Mouse (Mus musculus) neutrophil, adult 5-6 weeks (primary cell): ENCODE data around the gene St3gal6. TPM values are rescaled to one million over a fixed set of nuclear protein-coding genes. Genes with fewer than 3 reads are reported as not detected.

ENCODE experiments used
- ATAC-seq: fragments of 151-379, 151-347 bp; 2 replicates; pipeline ENCODE4 v1.8.0; 2017; ENCODE audit warnings: mild to moderate bottlenecking, moderate TSS enrichment; ENCODE audit not compliant: insufficient number of reproducible peaks, poor library complexity, low FRiP score, severe bottlenecking; ENCODE audit errors: extremely low read depth
- total RNA-seq: library from RNA; stranded (forward); fragments of 200-1000 nt; gene quantifications from 2 replicates; pipeline ENCODE4 v1.2.3, GENCODE M21; 2017

St3gal6 gene
- total RNA-seq, 1 experiment from 2014 or later, result 210 TPM

DNA sequence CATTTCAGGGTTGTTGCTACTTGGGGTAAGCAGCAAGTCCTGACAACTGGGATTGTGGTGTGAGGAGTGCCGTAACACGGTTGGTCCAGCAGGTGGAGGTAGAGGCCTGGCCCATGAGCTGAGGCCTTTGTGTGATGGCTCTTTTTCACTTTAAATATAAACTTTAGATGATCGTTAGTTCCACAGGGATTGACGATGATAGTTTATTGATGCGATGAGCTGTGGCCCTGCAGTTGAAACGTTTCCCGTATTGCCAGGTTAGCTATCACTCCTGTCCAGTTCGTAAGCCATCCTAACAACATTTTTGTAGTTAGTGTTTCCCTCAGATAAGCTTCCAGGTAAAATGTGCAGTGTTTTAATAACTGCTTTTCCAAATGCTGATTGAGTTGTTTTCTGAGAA is 69.4 kb downstream of the St3gal6 start:
- peak; percentile 95 for ATAC-seq

GRCm38 (mm10) chr16:58453820-58454219 is 70.2 kb downstream of the St3gal6 start:
- no peak for ATAC-seq

- ATAC-seq, result no peak
These were observed 70.9 kb downstream of the St3gal6 start for GRCm38 (mm10) chr16:58453138-58453537.

DNA sequence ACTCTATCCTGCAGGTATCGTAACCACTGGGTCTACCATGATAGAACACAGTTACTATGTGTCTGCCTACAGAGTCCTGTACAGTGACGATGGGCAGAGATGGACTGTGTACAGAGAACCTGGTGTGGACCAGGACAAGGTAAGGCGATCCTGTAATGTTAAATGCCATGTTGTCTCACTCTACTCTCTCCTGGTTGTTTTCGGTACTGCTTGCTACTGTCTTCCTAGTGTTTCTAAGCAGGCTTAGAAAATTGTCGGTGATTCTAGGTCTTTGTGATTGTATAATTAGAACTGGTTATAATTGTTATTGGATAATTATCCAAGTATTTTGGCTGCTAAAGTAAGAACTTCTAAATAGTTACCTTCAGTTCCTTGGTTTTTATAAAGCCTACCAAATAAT is 72.4 kb downstream of the St3gal6 start:
- no peak for ATAC-seq

DNA sequence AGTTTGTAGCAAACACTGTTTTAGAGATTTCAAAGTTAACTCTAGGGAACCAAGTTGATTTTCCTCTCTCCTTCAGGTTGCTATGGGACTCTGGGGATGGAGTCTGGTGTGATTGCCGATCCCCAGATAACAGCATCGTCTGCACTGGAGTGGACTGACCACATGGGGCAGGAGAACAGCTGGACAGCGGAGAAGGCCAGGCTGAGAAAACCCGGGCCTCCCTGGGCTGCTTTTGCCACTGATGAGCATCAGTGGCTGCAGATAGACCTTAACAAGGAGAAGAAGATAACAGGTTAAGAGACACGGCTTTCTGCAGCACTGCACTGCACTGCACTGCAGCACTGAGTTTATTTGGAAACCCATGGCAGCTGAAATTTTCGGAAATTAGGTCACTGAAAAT is 73.4 kb downstream of the St3gal6 start:
- ATAC-seq, result no peak

- no peak for ATAC-seq
These were observed 75.0 kb downstream of the St3gal6 start for GRCm38 (mm10) chr16:58449073-58449472.

- ATAC-seq, result no peak
These were observed 77.5 kb downstream of the St3gal6 start for GRCm38 (mm10) chr16:58446281-58447259.

GRCm38 (mm10) chr16:58444735-58445134 is 79.3 kb downstream of the St3gal6 start:
- ATAC-seq, result no peak

GRCm38 (mm10) chr16:58432384-58432783 is 91.7 kb downstream of the St3gal6 start:
- ATAC-seq, result no peak

DNA sequence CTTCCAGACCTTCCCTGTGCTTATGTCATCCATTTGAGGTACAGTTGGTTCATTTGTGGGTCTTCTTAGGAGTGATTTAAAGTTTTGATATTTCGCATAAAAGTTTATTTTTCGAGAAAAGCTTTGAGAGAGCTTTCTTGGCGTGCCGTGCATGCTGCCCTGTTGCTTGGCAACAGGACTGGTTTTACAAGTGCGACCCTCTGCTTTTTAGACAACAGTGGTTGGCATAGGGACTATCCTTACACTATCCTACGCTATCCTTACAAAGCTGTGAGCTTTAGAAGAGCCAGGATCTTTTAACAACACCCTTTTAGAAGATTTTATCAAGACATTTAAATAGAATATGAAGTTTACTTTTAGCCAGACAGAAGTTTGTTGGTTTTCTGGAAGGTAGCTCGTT is 93.8 kb downstream of the St3gal6 start:
- no peak for ATAC-seq

DNA sequence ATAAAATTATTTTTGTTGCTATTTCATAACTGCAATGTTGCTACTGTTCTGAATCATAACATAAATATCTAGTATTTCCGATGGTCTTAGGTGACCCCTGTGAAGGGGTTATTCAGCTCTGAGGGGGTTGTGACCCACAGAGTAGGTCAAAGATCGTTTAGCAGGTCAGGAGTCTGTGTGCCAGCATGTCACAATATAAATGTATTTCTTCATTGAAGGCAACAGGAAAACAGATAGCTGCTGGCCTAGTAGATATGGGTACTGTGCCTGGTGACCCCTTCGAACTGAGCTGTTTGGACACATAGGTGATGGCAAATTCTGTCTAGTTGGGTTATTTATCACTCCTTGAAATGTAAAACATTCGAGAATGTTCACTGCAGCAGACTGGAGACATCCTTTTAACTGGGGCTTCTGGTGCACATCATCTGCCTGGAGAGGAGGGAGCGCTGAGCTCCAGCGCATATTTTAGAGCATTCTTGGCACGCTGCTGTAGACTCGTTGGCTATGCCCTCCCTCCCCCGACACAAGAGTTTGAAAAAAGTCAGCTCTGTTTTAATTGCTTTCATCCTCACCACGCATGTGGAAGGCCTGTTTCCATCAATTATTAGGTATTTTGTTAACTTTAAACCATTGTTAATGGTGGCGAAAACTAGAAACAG is 102.2 kb downstream of the St3gal6 start:
- no peak for ATAC-seq

Other genes starting within 250 kb of the St3gal6 start
- 0.35 and 5.5 TPM in 2 replicates for gene Dcbld2, start 115.8 kb downstream of the St3gal6 start, total RNA-seq
- gene Gm813, start 92.7 kb upstream of the St3gal6 start, total RNA-seq, result not detected in 2 replicates
- gene E330017A01Rik, start 114.5 kb upstream of the St3gal6 start, total RNA-seq, result not detected in 2 replicates
- gene Cpox, start 146.0 kb upstream of the St3gal6 start, total RNA-seq, result 13.8 and 14.4 TPM in 2 replicates
- 0.23 and 0.86 TPM in 2 replicates for gene Gpr15, start 194.8 kb upstream of the St3gal6 start, total RNA-seq
- gene Cldnd1, start 203.7 kb upstream of the St3gal6 start, total RNA-seq, result 29.8 and 30.6 TPM in 2 replicates
- gene Olfr172, start 238.9 kb upstream of the St3gal6 start, total RNA-seq, result not detected in 2 replicates